Mouse (Mus musculus): ENCODE measurements at regions not wholly inside any gene's neighbourhood (a gene's known extent, or its start where the extent isn't known, plus 50 kb on each side); places are given as distances from the start of the nearest gene placed in this dataset.

DNA sequence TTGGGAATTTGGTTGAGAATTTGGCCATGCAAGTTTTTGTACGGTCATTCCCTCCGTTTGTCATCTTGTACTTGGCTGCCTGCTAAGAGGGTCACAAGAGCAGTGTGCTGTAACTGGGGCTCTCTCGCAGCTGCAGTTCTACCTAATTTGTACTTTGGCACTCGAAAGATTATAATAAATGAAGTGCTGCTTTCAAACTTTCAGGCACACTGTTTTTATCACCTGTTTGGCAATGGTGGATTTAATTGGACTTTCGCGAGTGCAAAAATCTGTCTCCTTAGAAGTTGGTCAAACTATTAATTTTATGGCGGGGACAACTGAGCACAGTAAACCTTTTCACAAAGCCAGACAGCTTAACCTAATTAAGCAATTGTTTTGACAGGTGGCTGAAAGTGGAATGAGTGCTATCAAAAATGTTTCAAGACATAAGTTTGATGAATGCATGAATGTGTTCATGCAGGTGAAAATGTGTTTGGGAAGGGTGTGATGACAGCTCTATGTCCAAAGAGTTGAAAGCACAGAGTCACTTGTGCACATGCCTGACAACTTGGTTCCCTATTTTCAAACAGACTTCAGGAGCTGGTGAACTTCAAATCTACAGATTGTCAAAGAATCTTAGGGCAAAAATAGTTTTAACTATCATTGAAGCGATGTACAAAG lies 158.2 kb downstream of the Flrt2 start:
- H3K36me3 ChIP-seq (ENCODE audit: control insufficient read depth, insufficient read depth, low read length) = no peaks in the 10 kb centered on the region
- no peak overlapping the region for H3K9ac ChIP-seq (ENCODE audit: low read length)
- ATAC-seq (0 out of 2 replicates have a peak, but pooled peaks have one; percentile 26), DNase-seq (ENCODE audit: low spot score) (peak; percentile 39)
- no peak overlapping the region for H3K27ac ChIP-seq (ENCODE audit: low read depth, low read length)
- no peaks in the 10 kb centered on the region for H3K4me1 ChIP-seq (ENCODE audit: control insufficient read depth, insufficient read depth, low read length)
- 32% methylated on average over 8 of the region's 8 CpGs for WGBS
- no peaks in the 10 kb centered on the region for H3K27me3 ChIP-seq (replicated peaks; ENCODE audit: control insufficient read depth, insufficient read depth, low read length)
- H3K4me3 ChIP-seq (ENCODE audit: low read depth, low read length) = no peak overlapping the region
- H3K4me2 ChIP-seq (ENCODE audit: low read length) = no peak overlapping the region
- H3K9me3 ChIP-seq (replicated peaks; ENCODE audit: control insufficient read depth, low read length) = no peaks in the 10 kb centered on the region

DNA sequence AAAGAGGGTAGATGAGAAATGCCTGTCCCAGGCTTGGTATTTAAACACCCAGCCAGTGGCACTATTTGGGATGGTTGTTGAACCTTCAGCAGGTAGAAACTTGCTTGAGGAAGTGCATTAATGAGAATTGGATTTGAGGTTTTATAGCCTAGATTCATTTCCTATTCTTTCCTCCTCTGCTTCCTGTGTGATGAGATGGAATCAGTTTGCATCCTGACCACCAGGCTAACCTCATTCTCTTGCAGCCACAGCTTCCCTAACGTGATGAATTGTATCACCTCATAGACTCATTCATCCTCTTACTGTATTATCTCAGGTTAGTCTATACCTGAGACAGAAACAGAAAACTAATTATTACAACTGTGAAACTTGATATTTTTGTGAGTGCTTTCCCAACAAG lies 185.6 kb downstream of the Flrt2 start:
- Histone ChIP-seq H3K9ac (ENCODE audit: low read length) (no peak overlapping the region), H3K4me1 (ENCODE audit: control insufficient read depth, insufficient read depth, low read length) (no peaks in the 10 kb centered on the region), H3K4me2 (ENCODE audit: low read length) (no peak overlapping the region), H3K27me3 (replicated peaks; ENCODE audit: control insufficient read depth, insufficient read depth, low read length) (no peaks in the 10 kb centered on the region), H3K9me3 (replicated peaks; ENCODE audit: control insufficient read depth, low read length) (no peaks in the 10 kb centered on the region), H3K4me3 (ENCODE audit: low read depth, low read length) (no peak overlapping the region), H3K27ac (ENCODE audit: low read depth, low read length) (no peak overlapping the region), H3K36me3 (ENCODE audit: control insufficient read depth, insufficient read depth, low read length) (no peaks in the 10 kb centered on the region)
- WGBS = 84% methylated on average over 1 of the region's 1 CpGs
- ATAC-seq = no peak
- no peak for DNase-seq (ENCODE audit: low spot score)
